Mouse (Mus musculus) bone marrow, adult 2 months (tissue): Measurements from ENCODE around the gene Sc5d.

Experiments
- CTCF ChIP-seq: fragments of 200-500 bp; IDR thresholded peaks from 2 replicates; pipeline ENCODE4 v1.5.1; 2011; ENCODE audit warnings: low read length, control low read depth; ENCODE audit not compliant: control insufficient read depth, insufficient read depth
- POLR2A ChIP-seq: fragments of 200-500 bp; IDR thresholded peaks from 2 replicates; pipeline ENCODE4 v1.6.1; 2011; ENCODE audit warnings: low read depth, mild to moderate bottlenecking, control low read depth, low read length, borderline replicate concordance; ENCODE audit not compliant: control insufficient read depth

DNA sequence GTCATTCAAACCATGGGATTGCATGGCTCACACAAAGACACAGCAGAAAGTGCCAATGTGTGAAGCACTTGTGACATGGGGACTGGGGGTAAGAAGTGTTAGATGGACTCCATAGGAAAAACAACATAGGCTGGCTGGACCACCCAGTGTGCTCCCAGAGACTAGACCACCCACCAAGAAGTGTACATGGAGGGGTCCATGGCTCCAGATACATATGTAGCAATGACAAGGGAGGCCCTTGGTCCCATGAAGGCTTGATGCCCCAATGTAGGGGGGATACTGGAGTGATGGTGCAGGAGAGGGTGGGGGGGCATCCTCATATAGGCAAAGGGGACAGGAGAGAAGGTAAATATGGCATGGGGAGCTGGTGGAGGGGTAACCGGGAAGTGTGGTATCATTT lies 13.6 kb upstream of the Sc5d start:
- TF ChIP-seq POLR2A (no peak), CTCF (no peak)
